Mouse (Mus musculus) limb, embryonic 10.5 days (tissue): ENCODE data around the gene Ap3m1. TPM values are rescaled to one million over a fixed set of nuclear protein-coding genes. Genes with fewer than 3 reads are reported as not detected.
A peak's percentile ranks its signal among the peaks of the same experiment; 100 is the strongest.

Source experiments
- DNase-seq: peaks from one replicate; pipeline ENCODE4 v3.0.0-alpha.2; 2017; ENCODE audit warnings: low spot score
- H3K27ac ChIP-seq: fragments of 300-500 bp; sonication (generic); 2 replicates; pipeline ENCODE4 v1.5.1; 2016; ENCODE audit warnings: mild to moderate bottlenecking
- H3K27me3 ChIP-seq: fragments of 300-500 bp; sonication (generic); 2 replicates; pipeline ENCODE4 v1.6.1; 2016; ENCODE audit warnings: low read depth, mild to moderate bottlenecking; ENCODE audit not compliant: poor library complexity, severe bottlenecking
- H3K36me3 ChIP-seq: fragments of 300-500 bp; sonication (generic); 2 replicates; pipeline ENCODE4 v1.6.1; 2016; ENCODE audit warnings: mild to moderate bottlenecking, moderate library complexity
- H3K4me1 ChIP-seq: fragments of 300-500 bp; sonication (generic); 2 replicates; pipeline ENCODE4 v1.6.1; 2016
- H3K4me3 ChIP-seq: fragments of 300-500 bp; sonication (generic); 2 replicates; pipeline ENCODE4 v1.5.1; 2016; ENCODE audit warnings: mild to moderate bottlenecking, moderate library complexity
- H3K9me3 ChIP-seq: fragments of 300-500 bp; sonication (generic); replicated peaks from 2 replicates; pipeline ENCODE4 v1.6.1; 2016; ENCODE audit warnings: mild to moderate bottlenecking
- WGBS: fragments of 180-500 bp; shearing (Covaris S2); methylation state at CpG from one replicate; pipeline ENCODE4 v1.1.7; 2016; 5-methylcytosine and 5-hydroxymethylcytosine counted together
- polyA plus RNA-seq: library from polyadenylated mRNA; unstranded; fragments of >200 nt; fragmentation: Nextera tagmentation; extraction: Ambion mirVana; gene quantifications from 2 replicates; pipeline ENCODE4 v1.2.1, GENCODE M21; 2016

Ap3m1 gene
- polyA plus RNA-seq, 1 experiment from 2014 or later = 78.4 TPM

DNA sequence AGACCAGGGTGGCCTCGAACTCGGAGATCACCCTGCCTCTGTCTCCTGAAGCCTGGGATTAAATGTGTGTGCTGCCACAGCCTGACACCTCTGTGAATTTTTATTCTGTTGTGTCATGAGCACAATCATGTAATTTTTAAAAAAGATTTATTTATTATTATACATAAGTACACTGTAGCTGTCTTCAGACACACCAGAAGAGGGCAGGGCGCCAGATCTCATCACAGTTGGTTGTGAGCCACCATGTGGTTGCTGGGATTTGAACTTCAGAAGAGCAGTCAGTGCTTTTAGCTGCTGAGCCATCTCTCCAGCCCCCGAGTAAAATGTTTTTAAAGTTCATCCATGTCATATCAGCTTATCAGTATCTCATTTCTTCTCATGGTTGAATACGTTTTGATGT, 33.4 kb upstream of the Ap3m1 start:
- H3K27ac ChIP-seq = peak overlapping the region; percentile 88; the same call in 1 of the 2 replicates
- DNase-seq = no peak
- no peaks in the 10 kb centered on the region for H3K27me3 ChIP-seq
- H3K9me3 ChIP-seq = no peaks in the 10 kb centered on the region
- H3K36me3 ChIP-seq = no peaks in the 10 kb centered on the region
- no peak overlapping the region for H3K4me3 ChIP-seq
- peaks cover 44% of the 10 kb centered on the region for H3K4me1 ChIP-seq
- WGBS = 81% methylated on average over 5 of the region's 5 CpGs

GRCm38 (mm10) chr14:21082823-21083222, 30.5 kb upstream of the Ap3m1 start:
- Histone ChIP-seq H3K9me3 (no peaks in the 10 kb centered on the region), H3K27me3 (no peaks in the 10 kb centered on the region), H3K27ac (no peak overlapping the region), H3K4me1 (peaks cover 28% of the 10 kb centered on the region), H3K4me3 (no peak overlapping the region), H3K36me3 (no peaks in the 10 kb centered on the region)
- 67% methylated on average over 1 of the region's 1 CpGs for WGBS
- DNase-seq = no peak

DNA sequence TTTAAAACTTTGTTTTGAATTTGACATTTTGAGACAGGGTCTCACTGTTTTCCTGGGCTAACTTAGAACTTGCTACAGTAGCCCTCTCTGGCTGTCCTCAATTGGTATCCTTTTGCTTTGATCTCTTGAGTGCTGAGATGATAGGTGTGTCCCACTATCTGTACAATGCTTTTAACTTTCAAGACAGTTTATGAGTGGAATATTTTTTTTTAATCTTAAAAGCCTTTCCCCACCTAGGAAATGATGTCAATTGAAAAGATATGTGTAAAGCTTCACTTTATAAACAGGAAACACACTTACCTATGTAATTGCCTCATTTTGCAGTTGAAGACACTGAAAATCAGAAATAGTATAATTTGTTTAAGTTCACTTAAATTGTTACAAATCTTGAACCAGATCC, 26.2 kb upstream of the Ap3m1 start:
- no peak overlapping the region for H3K4me3 ChIP-seq
- H3K9me3 ChIP-seq = no peaks in the 10 kb centered on the region
- H3K36me3 ChIP-seq = no peaks in the 10 kb centered on the region
- no peak overlapping the region for H3K27ac ChIP-seq
- H3K4me1 ChIP-seq = peaks cover 28% of the 10 kb centered on the region
- no peak for DNase-seq
- H3K27me3 ChIP-seq = no peaks in the 10 kb centered on the region

- no peak overlapping the region for H3K27ac ChIP-seq
- WGBS = 87% methylated on average over 4 of the region's 4 CpGs
- no peak overlapping the region for H3K4me3 ChIP-seq
- H3K4me1 ChIP-seq = peaks cover 28% of the 10 kb centered on the region
- H3K36me3 ChIP-seq = no peaks in the 10 kb centered on the region
- H3K27me3 ChIP-seq = no peaks in the 10 kb centered on the region
- no peaks in the 10 kb centered on the region for H3K9me3 ChIP-seq
- DNase-seq = no peak
Measured at GRCm38 (mm10) chr14:21077939-21078338, 25.6 kb upstream of the Ap3m1 start.

GRCm38 (mm10) chr14:21076501-21077194, 24.3 kb upstream of the Ap3m1 start:
- Histone ChIP-seq H3K9me3 (no peaks in the 10 kb centered on the region), H3K27ac (peak overlapping the region; percentile 94), H3K4me1 (peaks cover 31% of the 10 kb centered on the region), H3K36me3 (no peaks in the 10 kb centered on the region), H3K27me3 (no peaks in the 10 kb centered on the region), H3K4me3 (peak overlapping the region; percentile 76)
- WGBS = 48% methylated on average over 7 of the region's 7 CpGs
- no peak for DNase-seq

DNA sequence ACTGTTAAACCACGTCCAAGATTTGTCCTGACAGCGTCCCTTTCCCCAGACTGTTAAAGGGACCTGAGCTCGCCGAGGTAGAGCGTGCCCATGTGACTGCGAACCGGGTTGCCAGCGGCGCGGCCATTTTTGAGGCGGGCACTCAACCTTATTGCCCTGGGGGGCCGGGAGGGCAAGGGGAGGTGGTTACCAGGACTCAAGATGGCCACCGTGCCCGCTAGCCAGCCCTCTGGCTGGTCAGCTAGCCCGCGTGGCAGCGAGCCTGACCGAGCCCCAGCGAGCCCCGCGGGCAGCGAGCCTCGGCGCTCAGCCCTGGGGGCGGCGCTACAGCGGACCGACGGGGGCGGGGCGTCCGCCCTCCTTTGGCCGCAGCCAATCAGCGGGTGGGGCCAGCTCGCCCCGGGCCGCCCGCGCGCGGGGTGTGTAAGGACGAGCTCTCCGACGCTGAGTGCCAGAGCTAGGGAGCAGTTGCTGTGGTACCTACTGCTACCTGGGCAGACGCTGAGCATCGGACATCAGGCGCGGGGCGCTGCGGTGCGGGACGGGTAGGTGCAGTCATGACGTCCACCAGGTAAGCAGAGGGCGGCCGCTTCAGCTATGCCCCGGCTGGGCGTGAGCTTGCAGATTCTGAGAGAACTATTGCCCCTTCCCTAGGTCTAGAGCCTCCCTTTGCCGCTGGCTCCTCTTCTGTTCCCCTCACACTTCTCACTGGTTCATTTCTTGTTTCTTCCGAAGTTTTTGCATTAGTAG, 23.6 kb upstream of the Ap3m1 start:
- H3K36me3 ChIP-seq = no peaks in the 10 kb centered on the region
- H3K4me1 ChIP-seq = peaks cover 34% of the 10 kb centered on the region
- H3K4me3 ChIP-seq = peak overlapping the region; percentile 76
- peak; percentile 93 for DNase-seq
- H3K9me3 ChIP-seq = no peaks in the 10 kb centered on the region
- H3K27ac ChIP-seq = peak overlapping the region; percentile 94
- WGBS = 1% methylated on average over 59 of the region's 59 CpGs
- H3K27me3 ChIP-seq = no peaks in the 10 kb centered on the region

DNA sequence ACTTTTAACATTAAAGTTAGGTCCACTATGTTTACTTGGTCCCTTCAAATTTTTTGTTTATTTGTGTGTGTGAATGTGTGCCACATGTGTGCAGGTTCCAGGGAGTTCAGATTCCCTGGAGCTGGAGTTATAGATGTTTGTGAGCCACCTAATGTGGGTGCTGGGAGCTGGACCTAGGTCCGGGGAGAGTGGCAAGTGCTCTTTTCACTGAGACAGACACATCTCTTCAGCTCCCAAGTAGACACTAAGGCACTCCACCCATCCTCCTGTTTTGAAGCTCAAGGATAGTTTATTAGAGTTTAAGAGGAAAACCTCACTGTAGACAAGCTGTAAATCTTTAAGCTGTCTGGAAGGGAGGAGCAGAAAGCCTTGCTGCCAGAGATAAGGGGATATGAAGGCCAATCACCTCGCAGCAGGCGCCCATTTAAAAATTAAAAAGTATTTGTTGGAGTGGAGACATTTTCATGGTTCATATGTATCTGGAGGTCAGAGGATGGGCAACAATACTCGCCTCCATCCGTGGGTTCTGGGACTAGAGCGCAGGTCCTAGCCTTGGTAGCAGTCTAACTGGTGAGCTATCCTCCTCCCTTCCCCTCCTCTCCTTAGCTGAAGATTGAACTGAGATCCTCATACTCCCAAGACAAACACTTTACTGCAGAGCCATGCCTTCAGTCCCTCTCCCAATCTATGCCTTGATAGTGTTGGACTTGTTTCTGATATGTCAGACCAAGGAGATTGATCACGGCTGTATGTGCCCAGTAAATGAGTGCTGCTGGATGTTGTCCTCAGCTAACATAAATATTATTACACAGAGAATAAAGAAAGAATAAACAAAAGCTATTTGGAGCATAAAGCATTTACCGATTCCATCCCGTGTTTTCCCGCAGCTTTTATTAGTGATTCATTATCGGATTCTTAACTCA, 22.4 kb upstream of the Ap3m1 start:
- peak overlapping the region; percentile 76; the same call in 1 of the 2 replicates for H3K4me3 ChIP-seq
- no peaks in the 10 kb centered on the region for H3K36me3 ChIP-seq
- no peaks in the 10 kb centered on the region for H3K27me3 ChIP-seq
- H3K27ac ChIP-seq = peak overlapping the region; percentile 94; the same call in 1 of the 2 replicates
- 58% methylated on average over 11 of the region's 11 CpGs for WGBS
- H3K4me1 ChIP-seq = peaks cover 34% of the 10 kb centered on the region
- no peak for DNase-seq
- no peaks in the 10 kb centered on the region for H3K9me3 ChIP-seq

DNA sequence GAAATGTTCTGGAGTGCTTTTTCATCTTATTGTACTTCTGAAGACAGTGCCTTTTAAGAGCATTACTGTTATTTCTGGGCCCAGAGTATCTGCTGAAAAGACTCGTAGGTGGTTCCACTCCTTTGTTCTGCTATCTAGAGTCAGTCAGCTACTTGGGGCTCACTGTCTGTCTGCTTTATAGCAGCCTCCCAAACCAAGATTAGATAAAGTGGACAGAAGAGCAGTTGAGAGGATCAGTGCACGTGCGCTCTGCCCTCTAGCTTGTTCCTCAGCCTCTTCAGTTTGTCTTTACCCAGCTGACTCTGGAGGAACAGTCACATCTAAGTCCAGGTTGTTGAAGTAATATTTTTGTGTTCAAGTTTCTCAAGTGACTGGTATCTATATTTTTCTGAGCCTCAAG, 21.7 kb upstream of the Ap3m1 start:
- H3K9me3 ChIP-seq = no peaks in the 10 kb centered on the region
- WGBS = 66% methylated on average over 3 of the region's 3 CpGs
- H3K4me1 ChIP-seq = peaks cover 31% of the 10 kb centered on the region
- H3K27ac ChIP-seq = no peak overlapping the region
- H3K36me3 ChIP-seq = peaks cover 3% of the 10 kb centered on the region; the same call in 1 of the 2 replicates
- H3K4me3 ChIP-seq = no peak overlapping the region
- no peak for DNase-seq
- no peaks in the 10 kb centered on the region for H3K27me3 ChIP-seq

DNA sequence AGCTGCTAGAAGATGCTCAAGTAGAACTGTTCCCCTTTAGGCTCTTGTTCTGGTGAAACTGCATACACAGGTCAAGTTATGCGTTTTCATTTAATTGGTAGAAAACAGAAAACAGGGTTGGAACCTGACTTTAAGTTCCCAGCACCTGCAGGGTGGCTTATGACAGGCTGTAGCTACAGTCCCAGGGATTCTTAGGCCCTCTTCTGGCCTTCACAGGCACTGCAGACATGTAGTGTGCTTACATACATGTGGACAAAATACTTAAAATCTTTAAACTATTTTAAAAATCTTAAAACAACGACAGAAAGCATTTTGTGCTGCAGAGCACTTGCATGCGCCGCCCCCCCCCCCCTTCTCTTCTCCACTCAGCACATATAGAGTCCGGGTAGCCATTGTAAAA, 17.3 kb upstream of the Ap3m1 start:
- Histone ChIP-seq H3K4me3 (no peak overlapping the region), H3K27ac (no peak overlapping the region), H3K27me3 (no peaks in the 10 kb centered on the region), H3K9me3 (no peaks in the 10 kb centered on the region), H3K4me1 (peaks cover 16% of the 10 kb centered on the region), H3K36me3 (peaks cover 3% of the 10 kb centered on the region; the same call in 1 of the 2 replicates)
- no peak for DNase-seq
- WGBS = 84% methylated on average over 5 of the region's 5 CpGs

- H3K9me3 ChIP-seq = no peaks in the 10 kb centered on the region
- DNase-seq = no peak
- peaks cover 3% of the 10 kb centered on the region; the same call in 1 of the 2 replicates for H3K36me3 ChIP-seq
- 74% methylated on average over 8 of the region's 8 CpGs for WGBS
- H3K27me3 ChIP-seq = no peaks in the 10 kb centered on the region
- no peak overlapping the region for H3K4me3 ChIP-seq
- no peak overlapping the region for H3K27ac ChIP-seq
- peaks cover 20% of the 10 kb centered on the region for H3K4me1 ChIP-seq
Measured at GRCm38 (mm10) chr14:21065490-21066162, 13.3 kb upstream of the Ap3m1 start.

DNA sequence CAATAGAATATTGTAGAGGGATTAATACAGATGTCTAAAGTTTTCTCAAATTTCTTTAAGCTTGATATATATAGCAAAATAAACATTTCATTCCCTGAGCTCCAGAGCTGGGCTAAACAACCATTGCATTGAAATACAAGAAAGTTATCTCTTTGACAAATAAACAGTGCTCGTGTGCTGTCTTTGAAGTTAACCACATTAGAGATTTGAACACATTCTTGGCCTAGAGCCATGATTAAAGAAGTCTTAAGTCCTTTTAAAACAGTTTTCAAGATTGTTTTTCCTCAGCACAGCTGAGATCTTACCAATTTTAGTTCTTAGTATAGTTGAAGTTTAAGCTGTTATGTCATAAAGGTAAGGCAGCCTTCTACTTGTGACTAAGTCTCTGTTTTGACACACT, 12.0 kb upstream of the Ap3m1 start:
- Histone ChIP-seq H3K27me3 (no peaks in the 10 kb centered on the region), H3K4me1 (peaks cover 20% of the 10 kb centered on the region), H3K9me3 (no peaks in the 10 kb centered on the region), H3K27ac (no peak overlapping the region), H3K4me3 (no peak overlapping the region), H3K36me3 (no peaks in the 10 kb centered on the region)
- no peak for DNase-seq
- WGBS = 28% methylated on average over 1 of the region's 1 CpGs

- DNase-seq = no peak
- Histone ChIP-seq H3K9me3 (no peaks in the 10 kb centered on the region), H3K36me3 (no peaks in the 10 kb centered on the region), H3K4me1 (peaks cover 20% of the 10 kb centered on the region), H3K27ac (no peak overlapping the region), H3K27me3 (no peaks in the 10 kb centered on the region), H3K4me3 (no peak overlapping the region)
- 62% methylated on average over 5 of the region's 5 CpGs for WGBS
Measured at GRCm38 (mm10) chr14:21062766-21063513, 10.6 kb upstream of the Ap3m1 start.
